Comparison of ENCODE assay signal across 19 mouse cellular contexts in the genomic region with DNA sequence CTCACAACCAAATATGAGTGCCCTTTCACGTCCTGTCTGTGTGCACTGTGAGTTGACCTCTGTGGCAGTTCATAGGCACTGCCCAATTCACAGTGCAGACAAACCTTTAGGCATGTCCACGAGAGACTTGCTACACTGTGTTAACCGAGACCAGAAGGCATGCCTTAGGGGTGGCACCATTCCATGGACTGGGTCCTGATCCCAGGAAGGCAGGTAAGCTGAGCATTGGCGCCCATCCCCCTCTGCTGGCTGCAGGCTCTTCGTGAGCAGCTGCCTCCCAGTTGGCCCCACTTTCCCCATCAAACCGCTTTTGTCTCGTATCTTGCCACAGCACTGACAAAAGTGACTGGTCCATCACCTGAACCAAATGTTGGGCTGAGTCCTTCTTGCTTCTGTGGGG.
"Had no signal": no experiment of that assay in that cellular context is flagged by ENCODE, and none has a peak within 500 bp of the region (broad histone marks: within the 10 kb centered on the region; RNA-seq: fewer than 3 reads in every experiment).

No protein-coding gene starts in this region.

- H3K4me3 ChIP-seq: midbrain, embryonic 10.5 days; midbrain, embryonic 12.5 days; myocyte; neural tube, embryonic 13.5 days; neural tube, embryonic 15.5 days had no signal

- H3K27me3 ChIP-seq: midbrain, embryonic 12.5 days; neural tube, embryonic 13.5 days; neural tube, embryonic 15.5 days had no signal

- H3K4me1 ChIP-seq: midbrain, embryonic 10.5 days; midbrain, embryonic 12.5 days; neural tube, embryonic 13.5 days had no signal

- H3K36me3 ChIP-seq: midbrain, embryonic 10.5 days; midbrain, embryonic 12.5 days; neural tube, embryonic 13.5 days; neural tube, embryonic 15.5 days had no signal

- H3K27ac ChIP-seq: midbrain, embryonic 10.5 days; midbrain, embryonic 12.5 days; neural tube, embryonic 13.5 days; neural tube, embryonic 15.5 days had no signal

- ATAC-seq: midbrain, embryonic 16.5 days had no signal

- DNase-seq: lung, adult 18-20 months; lung, embryonic 14.5 days; lung, postnatal 10 days; lung, postnatal 4 days; midbrain, embryonic 14.5 days; retina, postnatal 1 day; right cerebral cortex, adult 18-20 months; right cerebral cortex, postnatal 25 days; right cerebral cortex, postnatal 4 days; spleen, adult 18-20 months; thymus, adult 18-20 months; thymus, postnatal 14 days; thymus, postnatal 36 days had no signal
